ENCODE assay signal across 8 mouse cellular contexts in genomic region chr16:20097069-20097710, GRCm38 (mm10). TPM values are rescaled to one million over a fixed set of nuclear protein-coding genes. Genes with fewer than 3 reads are reported as not detected.
DNase-seq lines count a peak whose midpoint lies in the region; ATAC-seq lines count a peak whose summit lies in the region.

Gene Klhl24, plus strand, starts transcription at chr16:20097542.

- H3K36me3 ChIP-seq in heart, embryonic 13.5 days = peaks cover 6% of the 10 kb centered on the region
- H3K36me3 ChIP-seq in liver, embryonic 12.5 days = no peaks in the 10 kb centered on the region
- H3K36me3 ChIP-seq in stomach, embryonic 16.5 days (ENCODE audit: control insufficient read depth, insufficient read depth, low read length) = no peaks in the 10 kb centered on the region

- H3K27me3 ChIP-seq in heart, embryonic 13.5 days (replicated peaks) = no peaks in the 10 kb centered on the region
- H3K27me3 ChIP-seq in liver, embryonic 12.5 days (replicated peaks) = no peaks in the 10 kb centered on the region
- no peaks in the 10 kb centered on the region for H3K27me3 ChIP-seq in stomach, embryonic 16.5 days (ENCODE audit: control insufficient read depth, insufficient read depth, low read length)

- peak within 1 kb of the TSS; percentile 76 for H3K4me3 ChIP-seq in brown adipose tissue, adult 24 weeks (ENCODE audit: insufficient read depth, low read depth, low read length)
- peak within 1 kb of the TSS; percentile 98 for H3K4me3 ChIP-seq in heart, embryonic 13.5 days
- H3K4me3 ChIP-seq in liver, embryonic 12.5 days = peak within 1 kb of the TSS; percentile 81
- H3K4me3 ChIP-seq in stomach, embryonic 16.5 days (replicated peaks; ENCODE audit: low read length) = peak within 1 kb of the TSS; percentile 96

- peak within 1 kb of the TSS; percentile 99 for H3K9ac ChIP-seq in heart, embryonic 13.5 days
- H3K9ac ChIP-seq in liver, embryonic 12.5 days = peak within 1 kb of the TSS; percentile 75
- H3K9ac ChIP-seq in stomach, embryonic 16.5 days (ENCODE audit: low read length) = peak within 1 kb of the TSS; percentile 94

- H3K9me3 ChIP-seq in heart, embryonic 13.5 days = no peaks in the 10 kb centered on the region
- H3K9me3 ChIP-seq in liver, embryonic 12.5 days (replicated peaks) = no peaks in the 10 kb centered on the region
- H3K9me3 ChIP-seq in stomach, embryonic 16.5 days (replicated peaks; ENCODE audit: control insufficient read depth, low read length) = no peaks in the 10 kb centered on the region

- peak; percentile 96 for DNase-seq in CD4-positive, CD25-positive, alpha-beta regulatory T cell, adult 2 months (ENCODE audit: low read depth, low spot score)
- peak; percentile 47 for DNase-seq in fat pad, adult 2 months (ENCODE audit: extremely low read depth, low read depth, low spot score)
- DNase-seq in kidney, postnatal 10 days = peak; percentile 95
- peak; percentile 91 to 94 for DNase-seq in natural killer cell, adult 2 months (ENCODE audit: low spot score in 2 of 2)

- WGBS in heart, embryonic 13.5 days = 2% methylated on average over 29 of the region's 29 CpGs
- WGBS in liver, embryonic 12.5 days (ENCODE audit: insufficient replicate concordance) = 2% methylated on average over 29 of the region's 29 CpGs
- 2% methylated on average over 29 of the region's 29 CpGs for WGBS in stomach, embryonic 16.5 days

- peak within 1 kb of the TSS; percentile 86 for H3K27ac ChIP-seq in brown adipose tissue, adult 24 weeks (replicated peaks; ENCODE audit: low read depth, low read length)
- peak within 1 kb of the TSS; percentile 100 for H3K27ac ChIP-seq in heart, embryonic 13.5 days (replicated peaks)
- H3K27ac ChIP-seq in liver, embryonic 12.5 days = peak within 1 kb of the TSS; percentile 83
- peak within 1 kb of the TSS; percentile 99 for H3K27ac ChIP-seq in stomach, embryonic 16.5 days (ENCODE audit: low read length)

- peaks cover 5% of the 10 kb centered on the region for H3K4me1 ChIP-seq in brown adipose tissue, adult 24 weeks (ENCODE audit: control insufficient read depth, insufficient read depth, insufficient read length, low read length)
- H3K4me1 ChIP-seq in heart, embryonic 13.5 days = peaks cover 16% of the 10 kb centered on the region
- peaks cover 5% of the 10 kb centered on the region for H3K4me1 ChIP-seq in liver, embryonic 12.5 days
- peaks cover 3% of the 10 kb centered on the region; the same call in 1 of the 2 replicates for H3K4me1 ChIP-seq in stomach, embryonic 16.5 days (ENCODE audit: control insufficient read depth, insufficient read depth, low read length)

- H3K4me2 ChIP-seq in heart, embryonic 13.5 days = peak within 1 kb of the TSS; percentile 69
- H3K4me2 ChIP-seq in liver, embryonic 12.5 days = peak within 1 kb of the TSS; percentile 88
- peak within 1 kb of the TSS; percentile 57 for H3K4me2 ChIP-seq in stomach, embryonic 16.5 days (ENCODE audit: low read depth, low read length)

- ATAC-seq in heart, embryonic 13.5 days (ENCODE audit: extremely low read depth, insufficient number of reproducible peaks, low FRiP score, low TSS enrichment) = peak; percentile 89
- ATAC-seq in liver, embryonic 12.5 days = peak; percentile 86
- ATAC-seq in stomach, embryonic 16.5 days (ENCODE audit: insufficient read depth, low FRiP score) = peak; percentile 94

RNA-seq across cellular contexts. Expression of gene Klhl24, which starts in this region (rescaled TPM):
- polyA plus RNA-seq in brown adipose tissue, adult 24 weeks (2012; ENCODE audit: insufficient read depth, insufficient read length, missing spikeins) = 36.3 and 43.0 TPM in 2 replicates
- 31.7 and 36.7 TPM in 2 replicates for polyA plus RNA-seq in heart, embryonic 13.5 days (2015; fragmentation: Nextera tagmentation; extraction: Ambion mirVana)
- 5.2 and 5.8 TPM in 2 replicates for polyA plus RNA-seq in liver, embryonic 12.5 days (2016; fragmentation: Nextera tagmentation; extraction: Ambion mirVana)
- polyA plus RNA-seq in stomach, embryonic 16.5 days (2015; fragmentation: Nextera tagmentation; extraction: Ambion mirVana) = 19.1 and 20.3 TPM in 2 replicates

Comparison
In these comparisons a context has a peak if more than half of its experiments do, and no peak if none do; other contexts are left out.
1. Peak in every context shown above with its lines: DNase-seq, ATAC-seq, H3K4me3 ChIP-seq and H3K27ac ChIP-seq.